Mouse (Mus musculus) right cerebral cortex, postnatal 14 days (tissue): ENCODE data around the gene Zzef1.

Experiments used
- DNase-seq: peaks from one replicate; pipeline ENCODE4 v3.0.0; 2022

The Zzef1 gene

GRCm38 (mm10) chr11:72923116-72923515 is 127.1 kb downstream of the Zzef1 start:
- DNase-seq, result no peak

- DNase-seq, result no peak
Observed at GRCm38 (mm10) chr11:72924458-72924857, 128.4 kb downstream of the Zzef1 start.

DNA sequence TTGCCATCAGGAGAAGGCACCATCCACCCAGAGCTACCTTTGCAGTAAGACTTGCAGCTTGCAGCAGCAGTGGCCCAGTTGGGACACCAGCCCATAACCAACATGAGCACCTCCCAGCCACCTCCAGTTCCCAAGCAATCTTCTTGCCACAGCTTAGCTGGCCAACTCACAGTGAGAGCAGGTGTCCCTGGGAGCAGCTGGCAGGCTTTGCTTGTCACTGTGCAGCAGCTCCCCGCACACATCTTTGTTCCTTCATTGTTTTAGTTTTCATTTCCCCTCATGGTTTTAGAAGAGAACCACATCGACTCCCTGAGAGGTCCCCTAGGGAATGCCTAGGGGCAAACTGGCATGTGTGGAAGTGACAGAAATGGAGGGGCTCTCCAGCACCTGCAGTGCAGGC is 129.0 kb downstream of the Zzef1 start:
- no peak for DNase-seq

- peak; percentile 35 for DNase-seq
Observed at GRCm38 (mm10) chr11:72926226-72926890, 130.3 kb downstream of the Zzef1 start.

- DNase-seq, result peak; percentile 40
Observed at GRCm38 (mm10) chr11:72928516-72928915, 132.5 kb downstream of the Zzef1 start.

GRCm38 (mm10) chr11:72940208-72941143 is 144.4 kb downstream of the Zzef1 start:
- no peak for DNase-seq

GRCm38 (mm10) chr11:72944996-72945793 is 149.2 kb downstream of the Zzef1 start:
- no peak for DNase-seq

DNA sequence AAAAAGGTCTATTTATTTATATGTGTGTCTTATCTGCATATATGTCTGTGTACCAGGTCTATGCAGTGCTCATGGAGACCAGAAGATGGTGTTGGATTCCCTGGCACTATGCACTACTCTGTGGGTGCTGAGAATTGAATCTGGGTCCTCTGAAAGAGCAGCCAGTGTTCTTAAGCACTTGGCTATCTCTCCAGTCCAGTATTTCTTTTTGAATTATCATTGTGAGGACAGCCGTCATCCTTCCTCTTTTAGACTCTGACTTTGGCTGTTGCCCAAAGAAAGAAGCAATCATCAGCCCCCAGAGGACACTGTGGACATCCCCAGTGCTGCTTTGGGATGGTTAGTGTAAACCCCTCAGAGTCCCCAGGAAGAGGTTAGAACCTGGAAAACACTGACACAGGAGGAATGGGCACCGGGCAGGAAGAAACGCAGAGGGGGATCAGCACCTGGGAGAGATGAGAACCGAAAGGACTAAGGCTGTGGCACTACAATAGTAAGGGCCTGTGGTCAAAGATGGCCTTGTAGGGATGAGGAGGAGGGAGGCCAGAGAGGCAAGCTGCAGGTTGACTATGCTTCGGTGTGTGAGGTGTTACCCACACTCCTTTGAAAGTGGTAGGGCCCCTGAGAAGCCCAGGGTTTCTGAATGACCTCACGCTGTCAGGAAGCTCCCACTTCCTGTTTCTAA is 150.0 kb downstream of the Zzef1 start:
- DNase-seq, result no peak

- DNase-seq, result no peak
Observed at GRCm38 (mm10) chr11:72946560-72947119, 150.6 kb downstream of the Zzef1 start.

- DNase-seq, result no peak
Observed at GRCm38 (mm10) chr11:72947840-72948239, 151.8 kb downstream of the Zzef1 start.

DNA sequence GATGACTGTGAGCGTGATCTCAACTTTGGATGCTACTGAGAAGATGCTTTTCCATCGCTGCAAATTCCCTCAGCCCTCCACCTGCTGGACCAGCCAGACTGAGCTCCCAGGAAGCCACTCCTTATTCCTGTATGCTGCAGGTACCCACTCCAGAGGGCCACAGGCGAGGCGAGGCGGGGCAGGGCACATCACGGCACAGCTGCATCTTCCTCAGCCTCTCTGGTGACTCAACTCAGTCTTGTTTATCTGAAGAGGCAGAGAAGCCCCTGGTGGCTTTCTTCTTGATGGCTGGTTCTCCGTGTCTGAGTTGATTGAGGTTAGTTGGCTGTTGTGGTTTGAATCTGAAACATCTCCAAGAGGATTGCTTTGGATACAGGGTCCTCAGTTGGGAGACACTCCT is 152.2 kb downstream of the Zzef1 start:
- no peak for DNase-seq

DNA sequence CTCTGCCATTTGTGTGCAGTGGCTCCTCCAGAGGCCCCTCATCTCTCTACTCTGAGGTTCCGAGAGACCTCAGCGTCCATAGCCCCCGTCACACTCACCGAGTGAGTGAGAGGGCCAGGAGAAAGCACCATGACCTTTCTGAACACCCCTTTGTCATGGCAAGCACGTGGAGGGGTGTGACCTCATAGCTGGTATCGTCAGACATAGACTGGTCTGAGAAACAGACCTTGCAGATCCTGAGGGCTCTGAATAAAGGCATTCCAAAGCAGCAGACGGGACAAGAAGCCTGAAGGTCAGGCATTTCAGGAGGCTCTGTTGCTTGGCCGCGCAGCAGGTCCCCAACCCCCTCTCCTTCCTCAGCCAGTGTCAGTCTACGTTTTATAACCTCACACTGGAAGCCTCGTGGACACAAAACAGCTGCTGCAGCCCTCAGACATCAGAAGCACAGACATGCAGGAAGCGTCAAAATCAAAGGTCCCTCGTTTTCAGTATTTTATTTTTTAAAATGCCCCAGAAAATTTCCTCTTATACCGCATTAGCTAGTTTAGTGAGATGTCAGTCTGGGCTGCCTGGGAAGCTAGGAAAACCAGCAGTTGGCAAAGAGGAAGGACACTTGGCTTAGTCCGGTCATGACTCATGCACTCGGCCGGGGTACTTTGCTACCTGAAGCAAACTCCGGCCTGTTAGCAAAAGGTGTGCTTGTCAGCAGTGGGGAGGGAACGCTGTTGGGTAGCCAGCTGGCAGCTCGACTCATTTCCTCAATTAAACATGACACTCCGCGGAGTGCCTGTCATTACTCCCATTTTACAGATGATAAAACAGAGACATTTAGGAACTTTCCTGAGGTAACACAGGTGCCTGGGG is 155.3 kb downstream of the Zzef1 start:
- DNase-seq, result no peak

DNA sequence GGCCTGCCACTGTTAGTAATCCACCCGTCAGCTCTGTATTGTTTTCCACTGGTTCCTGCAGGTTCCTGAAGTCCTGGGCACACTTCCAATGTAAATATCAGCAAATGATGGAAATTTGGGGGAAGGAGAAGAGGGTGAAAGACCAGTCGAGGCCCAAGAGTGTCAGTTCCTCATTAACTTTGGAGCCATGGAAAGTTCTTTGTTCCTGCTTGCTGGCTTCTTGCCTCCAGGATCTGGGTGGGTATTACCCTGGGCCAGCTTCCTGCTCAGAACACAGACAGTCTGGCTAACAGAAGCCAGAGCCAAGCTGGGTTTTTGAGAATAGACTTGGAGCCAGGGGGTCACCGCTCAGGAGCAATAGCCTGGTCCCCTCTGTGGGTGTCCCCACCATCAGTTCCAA is 156.2 kb downstream of the Zzef1 start:
- no peak for DNase-seq

DNA sequence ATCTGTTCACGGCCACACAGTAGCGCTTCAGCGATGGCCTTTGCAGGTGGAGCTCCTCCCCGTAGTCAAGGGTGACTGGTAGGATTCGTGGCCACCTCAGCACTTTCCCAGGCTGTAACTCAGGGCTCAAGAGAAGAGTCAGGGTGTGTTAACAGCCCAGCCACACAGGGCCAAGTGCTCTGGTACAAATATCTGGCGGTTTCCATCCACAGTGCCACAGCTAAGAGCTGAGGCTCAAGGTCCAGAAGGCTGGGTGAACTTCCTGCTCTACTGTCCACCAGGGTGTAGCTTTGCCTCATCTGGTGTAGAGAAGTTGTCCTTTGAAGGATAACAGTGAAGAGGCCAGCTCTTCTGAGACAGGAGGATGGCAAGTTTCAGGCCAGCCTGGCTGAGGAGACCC is 156.7 kb downstream of the Zzef1 start:
- DNase-seq, result no peak

GRCm38 (mm10) chr11:72953116-72953439 is 157.1 kb downstream of the Zzef1 start:
- DNase-seq, result no peak

DNA sequence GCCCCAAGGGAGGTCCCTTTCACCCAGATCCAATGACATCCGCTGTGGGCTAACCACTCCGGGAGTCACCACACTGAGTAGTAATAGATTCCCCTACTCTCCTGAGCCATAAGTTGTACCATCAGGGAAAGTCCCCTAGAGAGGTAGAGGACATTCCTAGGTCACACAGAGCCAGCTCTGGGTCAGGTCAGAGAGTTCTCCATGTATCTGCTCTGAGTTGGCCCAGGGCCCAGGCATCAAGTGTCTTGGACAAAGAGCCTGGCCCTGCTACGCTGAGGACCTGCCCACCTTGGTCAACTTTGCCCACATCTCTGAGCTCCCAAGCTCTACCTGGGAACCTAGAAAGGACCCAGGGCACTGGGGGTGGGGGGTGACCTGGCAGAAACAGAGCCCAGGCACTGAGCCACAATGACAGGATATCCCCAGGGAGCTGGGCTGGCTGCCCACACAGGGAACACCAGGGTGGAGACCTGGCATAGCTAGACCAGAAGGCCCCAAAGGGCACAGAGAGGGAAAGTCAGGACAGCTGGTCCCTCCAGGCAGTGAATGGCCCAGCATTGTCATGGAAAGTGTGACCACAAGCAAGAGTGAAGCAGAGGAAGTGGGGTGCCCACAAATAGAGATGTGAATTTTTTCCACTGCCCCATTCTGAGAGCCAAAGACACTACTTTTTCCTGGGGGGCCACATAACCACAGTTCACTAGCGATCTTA is 157.6 kb downstream of the Zzef1 start:
- DNase-seq, result no peak

DNA sequence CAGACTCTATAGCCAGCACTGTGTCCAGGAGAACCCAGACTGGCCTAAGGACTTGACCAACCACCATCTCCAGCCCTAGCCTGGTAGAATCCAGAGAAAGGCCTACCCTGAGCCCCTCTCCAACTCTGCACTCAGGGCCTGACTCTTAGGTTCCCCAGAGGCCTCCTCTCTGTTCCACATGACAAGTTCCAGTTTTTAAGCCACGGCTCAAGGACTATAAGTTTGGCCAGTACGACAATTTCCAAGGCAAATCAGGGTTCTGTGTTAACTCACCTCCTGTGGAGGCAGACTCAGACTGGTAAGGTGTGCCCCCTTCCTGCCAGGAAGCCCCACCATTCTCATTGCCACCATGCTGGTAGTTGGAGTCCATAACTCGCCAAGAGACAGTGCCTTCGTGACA is 158.2 kb downstream of the Zzef1 start:
- DNase-seq, result no peak

GRCm38 (mm10) chr11:72955339-72955974 is 159.4 kb downstream of the Zzef1 start:
- DNase-seq, result no peak

- DNase-seq, result no peak
Observed at GRCm38 (mm10) chr11:72957318-72957717, 161.3 kb downstream of the Zzef1 start.

- DNase-seq, result no peak
Observed at GRCm38 (mm10) chr11:72959924-72960679, 164.1 kb downstream of the Zzef1 start.
